Mouse (Mus musculus) c-Kit-positive CD71-positive TER-119-positive erythroid progenitor cells, embryonic 14.5 days (primary cell): Measurements from ENCODE around the gene Mrm1.
"Not testable (repeated sequence)": the region's sequence is repeated elsewhere in the genome, so short reads cannot be mapped to it uniquely, and the experiment has no call there.

Source experiments
- DNase-seq: peaks from one replicate; pipeline ENCODE4 v3.0.0-alpha.2; 2013; ENCODE audit warnings: low spot score

Mrm1 gene

DNA sequence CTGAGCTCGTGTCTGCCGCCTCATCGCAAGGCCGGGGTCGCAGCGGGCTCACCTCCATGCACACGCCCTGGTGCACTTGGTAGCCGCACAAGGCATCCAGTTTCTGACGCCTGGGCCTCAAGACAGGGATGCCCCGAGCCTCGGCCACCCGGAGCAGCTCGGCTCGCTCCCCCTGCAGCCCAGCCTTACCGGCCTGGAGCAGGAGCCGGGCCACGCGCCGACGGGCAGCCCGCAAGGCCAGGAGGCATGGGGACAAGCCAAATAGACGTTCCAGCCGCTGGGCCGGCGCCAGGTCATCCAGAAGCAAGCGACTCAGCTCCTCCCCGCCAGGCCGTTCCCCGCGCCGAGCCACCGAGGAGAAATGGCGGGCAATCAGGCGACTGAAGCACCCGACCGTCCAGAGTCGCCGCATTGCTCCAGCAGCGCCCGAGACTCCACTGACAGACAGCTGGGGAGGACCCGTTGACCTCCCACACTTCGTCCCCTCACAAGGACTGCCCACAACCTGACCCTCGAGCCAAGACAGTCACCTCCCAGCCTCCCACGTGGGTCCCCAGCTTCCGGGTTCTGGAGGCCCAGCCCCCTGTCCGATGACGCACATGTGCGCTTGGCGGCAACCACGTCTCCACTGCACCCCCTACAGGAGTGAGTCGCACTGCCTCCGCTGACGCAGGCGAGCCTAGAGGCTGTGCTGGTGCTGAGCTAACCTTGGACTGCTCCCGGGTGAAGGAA lies at the start of gene Mrm1:
Gene Mrm1 (minus strand): TSS at position 555 of the 732 bp plus-strand sequence.
- DNase-seq, result peak; percentile 95

- peak; percentile 47 for DNase-seq
Observed at GRCm38 (mm10) chr11:84868786-84869259, 49.5 kb upstream of the Mrm1 start.

GRCm38 (mm10) chr11:84867586-84867985 lies 48.3 kb upstream of the Mrm1 start:
- DNase-seq, result no peak

DNA sequence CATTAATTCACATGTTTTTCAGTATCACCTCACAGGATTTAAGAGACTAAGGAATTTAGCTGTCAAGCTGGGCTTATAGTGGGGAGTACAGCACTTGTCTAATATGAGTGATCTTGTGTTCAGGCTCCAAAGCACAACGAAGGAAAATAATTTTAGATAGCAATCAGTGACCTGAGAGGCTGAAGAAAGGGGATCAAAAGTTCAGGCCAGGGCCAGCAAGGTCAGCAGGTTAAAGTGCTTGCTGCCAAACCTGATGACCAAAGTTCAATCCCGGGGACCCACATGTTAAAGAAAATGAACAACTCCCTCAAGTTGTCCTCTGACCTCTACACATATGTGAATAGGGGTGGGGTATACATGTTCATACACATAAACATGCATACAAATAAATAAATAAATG lies 46.0 kb upstream of the Mrm1 start:
- DNase-seq, result no peak

DNA sequence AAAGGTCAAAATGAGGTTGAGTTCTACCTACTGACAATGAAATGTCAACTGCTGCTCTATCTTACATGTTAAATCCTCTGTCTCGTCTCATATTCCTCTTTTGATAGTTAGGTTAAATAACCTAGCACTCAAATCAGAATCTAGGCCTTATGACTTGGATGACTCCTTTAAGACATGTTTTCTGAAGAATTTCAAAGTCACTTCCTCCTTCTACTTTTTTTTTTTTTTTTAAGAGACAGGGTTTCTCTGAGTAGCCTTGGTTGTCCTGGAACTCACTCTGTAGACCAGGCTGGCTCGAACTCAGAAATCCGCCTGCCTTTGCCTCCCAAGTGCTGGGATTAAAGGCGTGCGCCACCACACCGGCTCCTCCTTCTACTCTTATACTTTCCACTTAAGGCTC lies 36.0 kb upstream of the Mrm1 start:
- no peak for DNase-seq

DNA sequence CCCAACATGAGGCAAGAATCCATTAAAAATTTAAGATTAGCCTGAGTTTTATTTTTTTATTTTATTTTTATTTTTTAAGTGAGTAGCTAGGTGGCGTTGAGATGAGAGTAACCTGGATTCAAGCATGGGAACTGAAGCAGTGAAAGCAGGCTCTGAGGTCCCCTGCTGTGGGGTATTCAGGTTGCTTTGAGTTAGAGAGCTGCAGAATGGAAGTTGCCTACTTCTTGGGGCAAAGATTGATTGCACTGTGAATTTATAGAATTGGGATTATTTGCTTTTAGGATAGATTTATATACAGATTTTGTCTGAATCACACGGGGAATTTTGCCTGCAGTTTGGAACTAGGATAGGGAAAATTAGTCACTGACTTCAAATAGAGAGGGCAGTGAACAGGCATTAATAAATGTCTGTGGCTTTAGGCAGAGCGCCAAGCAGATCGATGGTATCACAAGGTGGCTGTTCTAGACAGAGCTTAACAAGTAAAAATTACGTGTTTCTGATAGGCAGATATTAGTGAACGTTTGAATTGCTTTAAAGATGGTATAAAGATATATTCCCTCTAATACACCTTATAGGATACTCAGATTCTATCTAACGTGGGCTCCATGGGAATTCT lies 28.3 kb upstream of the Mrm1 start:
- DNase-seq, result no peak

GRCm38 (mm10) chr11:84846741-84847474 lies 27.6 kb upstream of the Mrm1 start:
- no peak for DNase-seq

DNA sequence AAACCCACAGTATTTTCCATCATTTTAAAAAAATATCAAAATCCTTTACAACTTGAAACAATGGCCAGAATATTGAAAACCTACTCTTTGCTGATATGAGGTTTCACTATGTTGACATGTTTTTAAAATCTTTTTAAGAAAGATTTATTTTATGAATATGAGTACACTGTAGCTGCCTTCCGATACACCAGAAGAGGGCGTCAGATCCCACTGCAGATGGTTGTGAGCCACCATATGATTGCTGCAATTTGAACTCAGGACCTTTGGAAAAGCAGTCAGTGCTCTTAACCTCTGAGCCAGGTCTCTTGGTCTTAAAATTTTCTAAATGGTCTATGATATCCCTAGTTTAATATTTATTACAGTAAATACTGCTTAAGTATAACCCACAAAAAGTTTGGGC lies 20.0 kb upstream of the Mrm1 start:
- no peak for DNase-seq

- DNase-seq, result not testable (repeated sequence)
Observed at GRCm38 (mm10) chr11:84829495-84829894, 10.2 kb upstream of the Mrm1 start.

- peak; percentile 82 for DNase-seq
Observed at GRCm38 (mm10) chr11:84828516-84829399, 9.4 kb upstream of the Mrm1 start, which contains the start of gene Dhrs11. TSS of gene Dhrs11 (minus strand) at chr11:84828994.

GRCm38 (mm10) chr11:84827901-84828503 lies 8.7 kb upstream of the Mrm1 start:
- DNase-seq, result no peak

DNA sequence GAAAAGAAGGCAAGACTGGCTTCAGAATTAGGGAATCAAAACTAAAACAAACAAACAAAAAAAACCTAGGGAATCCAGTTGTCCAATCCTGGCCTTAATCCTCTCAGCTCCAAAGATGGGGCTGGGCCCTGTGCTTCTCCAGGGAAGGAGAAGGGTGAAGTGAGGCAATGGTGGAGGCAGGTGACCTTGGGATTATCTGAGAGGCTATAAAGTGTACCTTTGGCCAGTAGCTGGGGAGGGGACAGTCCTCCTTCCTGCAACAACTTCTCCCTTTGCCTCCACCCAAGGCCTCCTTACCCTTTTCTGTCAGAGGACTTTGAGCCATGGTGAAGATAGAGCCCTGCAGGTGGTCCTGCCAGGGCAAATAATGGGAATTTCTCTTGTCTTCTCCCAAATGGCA lies 8.2 kb upstream of the Mrm1 start:
- DNase-seq, result no peak

GRCm38 (mm10) chr11:84826185-84826584 lies 6.9 kb upstream of the Mrm1 start:
- no peak for DNase-seq

GRCm38 (mm10) chr11:84825261-84825807 lies 6.0 kb upstream of the Mrm1 start:
- DNase-seq, result no peak

- DNase-seq, result peak; percentile 91
Observed at GRCm38 (mm10) chr11:84823484-84823897, 4.2 kb upstream of the Mrm1 start.

DNA sequence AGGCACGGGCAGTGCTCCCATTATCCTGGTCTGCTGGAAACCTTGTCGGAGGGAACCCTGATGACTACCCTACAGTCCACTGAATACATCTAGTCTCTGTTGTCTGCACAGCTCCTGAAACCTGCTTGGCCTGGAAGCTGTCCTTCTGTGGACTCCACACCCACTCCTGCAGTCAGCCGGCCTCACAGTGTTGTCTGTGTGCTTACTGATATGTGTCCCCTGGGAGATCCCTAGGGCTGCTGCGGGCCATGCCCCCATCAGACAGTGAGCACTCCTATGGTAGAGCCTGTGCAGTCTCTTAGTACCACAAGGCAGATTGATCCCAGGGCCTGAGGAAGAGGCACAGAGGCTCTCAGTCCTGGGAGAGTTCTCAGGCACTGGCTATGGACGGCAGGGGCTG lies 3.2 kb upstream of the Mrm1 start:
- DNase-seq, result peak; percentile 77

GRCm38 (mm10) chr11:84821131-84821770 lies 1.9 kb upstream of the Mrm1 start:
- DNase-seq, result no peak

DNA sequence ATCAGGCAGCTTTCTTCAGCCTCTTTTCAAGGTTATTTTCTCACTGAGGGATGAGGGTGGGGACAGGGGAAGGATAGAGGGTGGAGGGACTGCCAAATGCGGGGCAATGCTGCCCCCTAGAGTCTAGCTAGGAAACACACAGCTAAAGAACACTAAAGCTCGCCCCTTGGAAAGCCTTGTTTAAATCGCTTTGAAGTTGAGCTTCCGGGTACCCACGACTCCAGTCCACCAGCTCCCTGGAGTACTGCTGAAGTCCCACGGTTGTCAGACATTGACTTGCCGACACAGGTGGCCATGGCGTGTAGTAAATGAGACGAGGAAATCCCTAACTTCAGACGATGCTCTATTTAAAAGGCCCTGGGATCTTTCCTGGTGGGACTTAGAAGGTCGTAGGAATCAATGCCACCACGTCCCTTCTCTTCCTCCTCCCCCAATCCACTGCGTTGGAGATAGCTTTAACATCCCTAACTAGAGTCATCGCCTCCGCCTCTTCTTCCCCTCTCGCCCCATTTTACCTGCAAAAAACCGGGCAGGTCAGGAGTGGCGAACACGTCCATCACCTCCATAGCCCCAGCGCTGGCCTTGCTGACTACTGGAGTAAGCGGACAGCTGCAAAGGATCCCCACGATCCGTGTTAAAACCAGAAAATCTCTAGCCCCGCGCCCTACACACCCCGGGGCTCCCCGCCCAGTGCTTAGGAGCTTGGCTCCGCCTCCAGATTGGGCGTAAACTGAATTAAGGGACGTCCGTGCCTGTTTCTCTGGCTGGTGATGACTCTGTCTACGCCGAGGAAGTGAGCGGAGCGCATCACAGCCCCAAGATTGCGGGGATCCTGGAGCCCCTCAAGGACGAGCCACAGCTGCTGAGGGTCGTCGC lies 992 bp downstream of the Mrm1 start:
- DNase-seq, result peak; percentile 88

- DNase-seq, result no peak
Observed at GRCm38 (mm10) chr11:84817362-84817761, 2.0 kb downstream of the Mrm1 start.
